Mouse (Mus musculus): ENCODE measurements around the gene Slc25a18.

DNA sequence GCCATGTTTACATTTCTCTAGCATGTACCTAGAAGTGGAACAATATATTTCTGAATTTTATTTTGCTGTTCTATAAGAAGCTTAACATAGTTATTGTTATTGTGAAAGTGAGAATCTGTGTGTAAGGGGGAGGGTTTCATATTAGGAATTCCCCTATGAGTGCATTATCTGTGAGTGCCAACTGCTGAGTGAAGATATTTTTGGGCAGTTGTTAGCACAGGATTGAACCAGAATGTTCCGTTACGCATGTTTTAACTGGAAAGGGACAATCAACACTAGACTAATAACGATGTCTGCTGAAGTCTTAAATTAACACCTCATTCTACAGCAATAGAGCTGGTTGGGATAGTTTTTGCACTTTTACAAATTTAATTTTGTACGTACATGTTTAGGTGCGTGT, 68.4 kb downstream of the Slc25a18 start:
- TF ChIP-seq POLR2A (IDR thresholded peaks at IDR 0.05; ENCODE audit: borderline replicate concordance, low read depth, low read length) (no peak), CTCF (IDR thresholded peaks at IDR 0.05; ENCODE audit: low read depth, low read length) (no peak)

Measured in bone marrow macrophage, adult 2 months (primary cell).